20 mouse cellular contexts compared by ENCODE assay signal in genomic region chr4:141502723-141503122, GRCm38 (mm10). TPM values are rescaled to one million over a fixed set of nuclear protein-coding genes. Genes with fewer than 3 reads are reported as not detected.
DNase-seq lines count a peak whose midpoint lies in the region; ATAC-seq and TF ChIP-seq lines count a peak whose summit lies in the region.
"Had no signal": no experiment of that assay in that cellular context is flagged by ENCODE, and none has a peak within 500 bp of the region (broad histone marks: within the 10 kb centered on the region; RNA-seq: fewer than 3 reads in every experiment).

No protein-coding gene starts in this region.

- H3K9ac ChIP-seq in hindbrain, embryonic 16.5 days (ENCODE audit: low read depth, low read length) = no peak overlapping the region
- no peak overlapping the region for H3K9ac ChIP-seq in hindbrain, embryonic 14.5 days
- H3K9ac ChIP-seq: heart, embryonic 15.5 days; limb, embryonic 15.5 days; liver, embryonic 14.5 days; lung, embryonic 14.5 days; midbrain, embryonic 13.5 days had no signal

- TF ChIP-seq POLR2A in bone marrow macrophage, adult 2 months (IDR thresholded peaks at IDR 0.05; ENCODE audit: borderline replicate concordance, low read depth, low read length) = no peak

- H3K27ac ChIP-seq in hindbrain, embryonic 16.5 days (ENCODE audit: low read depth, low read length) = peak overlapping the region; percentile 6; the same call in 1 of the 2 replicates
- H3K27ac ChIP-seq in hindbrain, embryonic 14.5 days = no peak overlapping the region
- peak overlapping the region; percentile 44 for H3K27ac ChIP-seq in bone marrow macrophage, adult 2 months (ENCODE audit: insufficient read depth, low read depth, low read length)
- H3K27ac ChIP-seq: heart, embryonic 15.5 days; limb, embryonic 15.5 days; liver, embryonic 14.5 days; midbrain, embryonic 13.5 days had no signal

- no peak overlapping the region for H3K4me3 ChIP-seq in hindbrain, embryonic 16.5 days (ENCODE audit: low read length)
- H3K4me3 ChIP-seq in hindbrain, embryonic 14.5 days (replicated peaks; ENCODE audit: low read length) = no peak overlapping the region
- H3K4me3 ChIP-seq in bone marrow macrophage, adult 2 months (ENCODE audit: insufficient read depth, low read length) = no peak overlapping the region
- H3K4me3 ChIP-seq: heart, embryonic 15.5 days; limb, embryonic 15.5 days; megakaryocyte, embryonic 14.5 days; midbrain, embryonic 13.5 days had no signal

- 61% methylated on average over 5 of the region's 5 CpGs for WGBS in hindbrain, embryonic 16.5 days
- 63% methylated on average over 5 of the region's 5 CpGs for WGBS in hindbrain, embryonic 14.5 days

- ATAC-seq in hindbrain, embryonic 16.5 days = no peak
- ATAC-seq in hindbrain, embryonic 14.5 days (ENCODE audit: low FRiP score) = no peak
- ATAC-seq: activated CD4-positive, CD25-positive, alpha-beta regulatory T cell, adult 4 months; forebrain, embryonic 16.5 days; midbrain, embryonic 13.5 days had no signal

- intact Hi-C loops in left cerebral cortex, postnatal 14 days (cut with DNase I) = loop anchor here (5.0 kb wide), 1 partner anchor 35 kb away; the partner anchor contains the start of gene Spen
- intact Hi-C loops in left cerebral cortex, postnatal 10 days (cut with DNase I) = loop anchor here (5.0 kb wide), 1 partner anchor 35 kb away; the partner anchor contains the start of gene Spen

- no peak for DNase-seq in hindbrain, embryonic 14.5 days (ENCODE audit: low spot score)
- DNase-seq in left cerebral cortex, postnatal 14 days (ENCODE audit: low spot score in 2 of 2) = peak; percentile 27 to 41
- DNase-seq in left cerebral cortex, postnatal 10 days (ENCODE audit: extremely low spot score in 1 of 2, low spot score in 2 of 2) = no peak
- DNase-seq in Muller cell, postnatal 12 days (ENCODE audit: inconsistent ontology term) = peak; percentile 20
- DNase-seq in adrenal gland, adult 18-20 months (ENCODE audit: low spot score in 2 of 2) = no peak
- DNase-seq: adrenal gland, postnatal 10 days; cerebellum, adult 9-10 months; kidney, adult 11 months; lung, embryonic 14.5 days; right cerebral cortex, adult 18-20 months; spleen, adult 18-20 months had no signal

- no peak overlapping the region for H3K4me2 ChIP-seq in hindbrain, embryonic 16.5 days (ENCODE audit: low read length)
- H3K4me2 ChIP-seq in hindbrain, embryonic 14.5 days (replicated peaks) = no peak overlapping the region
- H3K4me2 ChIP-seq: heart, embryonic 15.5 days; limb, embryonic 15.5 days; lung, embryonic 14.5 days; midbrain, embryonic 13.5 days had no signal

- no peaks in the 10 kb centered on the region for H3K27me3 ChIP-seq in hindbrain, embryonic 16.5 days (replicated peaks; ENCODE audit: control insufficient read depth, insufficient read depth, low read length)
- H3K27me3 ChIP-seq in hindbrain, embryonic 14.5 days (ENCODE audit: control insufficient read depth, insufficient read depth, low read length) = no peaks in the 10 kb centered on the region
- H3K27me3 ChIP-seq: heart, embryonic 15.5 days; limb, embryonic 15.5 days; megakaryocyte, embryonic 14.5 days; midbrain, embryonic 13.5 days had no signal

- no peaks in the 10 kb centered on the region for H3K36me3 ChIP-seq in hindbrain, embryonic 16.5 days (ENCODE audit: control insufficient read depth, insufficient read depth, low read length)
- no peaks in the 10 kb centered on the region; the same call in 1 of the 2 replicates for H3K36me3 ChIP-seq in hindbrain, embryonic 14.5 days (replicated peaks; ENCODE audit: control insufficient read depth, insufficient read depth)
- H3K36me3 ChIP-seq: heart, embryonic 15.5 days; midbrain, embryonic 13.5 days had no signal

- no peaks in the 10 kb centered on the region for H3K9me3 ChIP-seq in hindbrain, embryonic 16.5 days (ENCODE audit: control insufficient read depth, low read length)
- H3K9me3 ChIP-seq in hindbrain, embryonic 14.5 days (ENCODE audit: control insufficient read depth, low read length) = no peaks in the 10 kb centered on the region
- H3K9me3 ChIP-seq: heart, embryonic 15.5 days; limb, embryonic 15.5 days; midbrain, embryonic 13.5 days had no signal

- peaks cover 16% of the 10 kb centered on the region for H3K4me1 ChIP-seq in hindbrain, embryonic 16.5 days (ENCODE audit: control insufficient read depth, insufficient read depth, low read depth, low read length)
- peaks cover 26% of the 10 kb centered on the region for H3K4me1 ChIP-seq in hindbrain, embryonic 14.5 days (replicated peaks; ENCODE audit: control insufficient read depth, insufficient read depth, low read length)
- H3K4me1 ChIP-seq in bone marrow macrophage, adult 2 months (ENCODE audit: control insufficient read depth, insufficient read depth, low read length) = peaks cover 67% of the 10 kb centered on the region

- no peak for TF ChIP-seq CTCF in bone marrow macrophage, adult 2 months (IDR thresholded peaks at IDR 0.05; ENCODE audit: low read depth, low read length)

RNA-seq across cellular contexts. Expression of gene Spen, which starts 35.7 kb away (rescaled TPM):
- polyA plus RNA-seq in hindbrain, embryonic 16.5 days (2015; fragmentation: Nextera tagmentation; extraction: Ambion mirVana) = 10.1 and 11.8 TPM in 2 replicates
- polyA plus RNA-seq in hindbrain, embryonic 14.5 days (2014; fragmentation: Nextera tagmentation; extraction: Ambion mirVana) = 20.3 and 20.4 TPM in 2 replicates
- total RNA-seq in left cerebral cortex, postnatal 14 days (2021) = 10 to 100 TPM; 49.5 to 58.6 TPM
- total RNA-seq in left cerebral cortex, postnatal 10 days (2021) = 10 to 100 TPM; 56.8 to 59.9 TPM
- 23.6 and 29.2 TPM in 2 replicates for polyA plus RNA-seq in bone marrow macrophage, adult 2 months (2012; ENCODE audit: insufficient read depth, insufficient read length, missing spikeins)
- 10 to 100 TPM; 49.4 to 53.7 TPM for total RNA-seq in adrenal gland, adult 18-20 months (2021)

RNA-seq across cellular contexts. Expression of gene Zbtb17, which starts 58.3 kb away (rescaled TPM):
- polyA plus RNA-seq in hindbrain, embryonic 16.5 days (2015; fragmentation: Nextera tagmentation; extraction: Ambion mirVana) = 39.5 and 39.6 TPM in 2 replicates
- polyA plus RNA-seq in hindbrain, embryonic 14.5 days (2014; fragmentation: Nextera tagmentation; extraction: Ambion mirVana) = 29.5 and 30.7 TPM in 2 replicates
- total RNA-seq in left cerebral cortex, postnatal 14 days (2021) = 10 to 100 TPM; 31.1 to 32.6 TPM
- 10 to 100 TPM; 23.0 to 26.1 TPM for total RNA-seq in left cerebral cortex, postnatal 10 days (2021)
- polyA plus RNA-seq in bone marrow macrophage, adult 2 months (2012; ENCODE audit: insufficient read depth, insufficient read length, missing spikeins) = 12.6 and 16.4 TPM in 2 replicates
- total RNA-seq in adrenal gland, adult 18-20 months (2021) = 10 to 100 TPM; 18.6 to 20.5 TPM

Comparison
In these comparisons a context has a peak if more than half of its experiments do, and no peak if none do; other contexts are left out.
1. DNase-seq: peak in left cerebral cortex, postnatal 14 days (2 of 2) and Muller cell, postnatal 12 days (single experiment); none in hindbrain, embryonic 14.5 days (single experiment), left cerebral cortex, postnatal 10 days (0 of 2) and adrenal gland, adult 18-20 months (0 of 2).